Mouse (Mus musculus): ENCODE measurements around the gene Tjp3.

GRCm38 (mm10) chr10:81297246-81297645, 5.9 kb upstream of the Tjp3 start:
- TF ChIP-seq CTCF (IDR thresholded peaks at IDR 0.05; ENCODE audit: borderline replicate concordance, control insufficient read depth, extremely low read depth, insufficient read depth, low read length, poor library complexity): no peak
- no peak for TF ChIP-seq POLR2A (IDR thresholded peaks at IDR 0.05; ENCODE audit: control insufficient read depth, extremely low read depth, insufficient read depth, low read length, poor library complexity)

Measured in thymus, adult 2 months (tissue).